Mouse (Mus musculus): ENCODE measurements around the gene Golga2. TPM values are rescaled to one million over a fixed set of nuclear protein-coding genes. Genes with fewer than 3 reads are reported as not detected.

Gene Golga2
- polyA plus RNA-seq, 1 experiment from 2014 or later = 22.6 TPM

DNA sequence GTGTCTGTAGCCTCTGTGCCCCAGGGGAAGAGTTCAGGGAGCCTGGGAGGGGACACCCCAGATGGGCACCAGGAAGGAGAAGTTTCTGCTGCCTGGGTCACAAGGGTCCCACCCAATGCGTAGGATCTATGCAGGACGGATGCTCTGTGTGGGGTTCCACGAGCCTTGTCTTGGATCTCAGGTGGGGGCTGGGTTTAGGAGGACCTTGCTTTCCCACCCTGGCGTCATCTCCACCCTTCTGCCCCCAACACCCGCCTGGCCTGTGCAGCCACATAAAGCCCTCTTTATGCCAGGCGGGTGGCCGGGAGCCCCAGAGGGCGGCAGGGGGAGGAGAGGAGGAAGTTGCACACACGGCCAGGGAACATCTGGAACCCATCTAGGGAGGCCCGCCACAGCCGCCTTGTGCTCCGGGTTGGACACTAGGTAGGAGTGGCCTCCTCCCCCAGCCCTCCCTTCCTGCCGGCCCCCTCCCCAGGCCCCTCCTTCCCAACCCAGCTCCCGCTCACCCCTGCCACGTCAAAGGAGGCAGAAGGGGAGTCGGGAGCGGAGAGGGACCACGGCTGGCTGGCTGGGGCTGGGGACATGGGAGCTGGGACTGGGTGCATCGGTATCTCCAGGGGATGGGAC, 30.7 kb downstream of the Golga2 start:
- Histone ChIP-seq H3K4me2 (ENCODE audit: low read depth, low read length, severe bottlenecking) (peak overlapping the region; percentile 24), H3K27ac (ENCODE audit: low read depth, low read length) (peak overlapping the region; percentile 59; the same call in 1 of the 2 replicates), H3K9ac (ENCODE audit: low read length) (peak overlapping the region; percentile 28), H3K27me3 (ENCODE audit: control insufficient read depth, insufficient read depth, low read length) (no peaks in the 10 kb centered on the region), H3K9me3 (ENCODE audit: control insufficient read depth, low read length) (no peaks in the 10 kb centered on the region), H3K4me1 (replicated peaks; ENCODE audit: control insufficient read depth, insufficient read depth, low read length) (peaks cover 9% of the 10 kb centered on the region; the same call in 1 of the 2 replicates), H3K4me3 (ENCODE audit: low read depth, low read length) (peak overlapping the region; percentile 14), H3K36me3 (ENCODE audit: control insufficient read depth, insufficient read depth, low read length) (no peaks in the 10 kb centered on the region)
- DNase-seq (ENCODE audit: low spot score) = peak; percentile 84
- peak; percentile 69 for ATAC-seq (replicated peaks; ENCODE audit: low FRiP score)
- 10% methylated on average over 17 of the region's 19 CpGs for WGBS

GRCm38 (mm10) chr2:32318709-32319585, 31.8 kb downstream of the Golga2 start:
- peak overlapping the region; percentile 14; the same call in 1 of the 2 replicates for H3K4me3 ChIP-seq (ENCODE audit: low read depth, low read length)
- H3K9me3 ChIP-seq (ENCODE audit: control insufficient read depth, low read length) = no peaks in the 10 kb centered on the region
- H3K36me3 ChIP-seq (ENCODE audit: control insufficient read depth, insufficient read depth, low read length) = no peaks in the 10 kb centered on the region
- WGBS = 77% methylated on average over 14 of the region's 14 CpGs
- no peak for DNase-seq (ENCODE audit: low spot score)
- H3K27ac ChIP-seq (ENCODE audit: low read depth, low read length) = peak overlapping the region; percentile 31; the same call in 1 of the 2 replicates
- ATAC-seq (replicated peaks; ENCODE audit: low FRiP score) = no peak
- H3K4me1 ChIP-seq (replicated peaks; ENCODE audit: control insufficient read depth, insufficient read depth, low read length) = peaks cover 9% of the 10 kb centered on the region; the same call in 1 of the 2 replicates
- peak overlapping the region; percentile 28 for H3K9ac ChIP-seq (ENCODE audit: low read length)
- H3K27me3 ChIP-seq (ENCODE audit: control insufficient read depth, insufficient read depth, low read length) = no peaks in the 10 kb centered on the region
- H3K4me2 ChIP-seq (ENCODE audit: low read depth, low read length, severe bottlenecking) = peak overlapping the region; percentile 24

DNA sequence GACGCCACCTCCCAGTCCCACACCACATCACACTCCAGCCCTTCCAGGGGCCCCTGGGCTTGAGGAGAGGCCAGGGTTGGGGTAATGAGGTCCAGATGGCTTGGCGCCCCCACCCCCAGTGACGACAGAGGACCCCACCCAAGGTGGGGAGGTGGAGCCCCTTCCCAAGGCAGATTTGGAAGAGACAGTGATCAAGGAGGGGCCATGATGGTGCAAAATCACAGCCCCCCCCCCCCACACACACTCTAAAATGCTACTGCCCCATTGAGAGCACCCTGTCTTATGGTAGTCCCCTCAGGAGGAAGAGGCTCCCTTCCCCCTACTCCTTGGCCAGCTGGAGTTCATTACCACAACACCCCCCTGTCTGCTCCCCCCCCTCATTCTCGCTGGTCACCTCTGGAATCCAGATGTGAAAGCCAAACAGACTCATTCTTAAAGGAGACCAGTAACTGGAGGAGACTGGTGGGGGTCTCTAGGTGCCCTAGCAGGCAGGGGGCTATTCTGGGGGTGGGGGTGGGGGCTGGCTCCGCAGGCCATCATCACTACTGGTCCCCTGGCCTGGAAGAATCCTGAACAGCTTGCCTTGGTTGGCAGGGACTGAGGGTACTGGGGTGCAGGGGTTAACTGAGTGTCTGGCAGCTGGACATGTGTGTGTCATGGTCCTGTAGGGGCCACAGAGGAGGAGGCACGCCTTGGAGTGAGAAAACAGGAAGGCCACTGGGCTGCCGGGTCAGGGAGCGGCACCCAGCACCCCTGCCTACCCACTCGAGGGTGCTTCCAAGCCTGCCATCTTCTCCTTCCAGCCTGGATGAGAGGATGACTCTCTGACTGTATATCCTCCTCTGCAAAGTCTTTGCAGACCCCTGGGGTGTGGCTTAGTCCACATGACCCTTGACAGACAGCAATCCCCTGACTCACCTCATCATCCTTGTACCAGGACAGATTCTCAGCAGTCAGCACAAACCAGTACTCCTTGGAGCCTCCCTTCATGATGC, 32.7 kb downstream of the Golga2 start:
- Histone ChIP-seq H3K27ac (ENCODE audit: low read depth, low read length) (peak overlapping the region; percentile 21; the same call in 1 of the 2 replicates), H3K9ac (ENCODE audit: low read length) (no peak overlapping the region), H3K4me1 (replicated peaks; ENCODE audit: control insufficient read depth, insufficient read depth, low read length) (peaks cover 9% of the 10 kb centered on the region; the same call in 1 of the 2 replicates), H3K4me3 (ENCODE audit: low read depth, low read length) (no peak overlapping the region), H3K27me3 (ENCODE audit: control insufficient read depth, insufficient read depth, low read length) (no peaks in the 10 kb centered on the region), H3K36me3 (ENCODE audit: control insufficient read depth, insufficient read depth, low read length) (no peaks in the 10 kb centered on the region), H3K4me2 (ENCODE audit: low read depth, low read length, severe bottlenecking) (no peak overlapping the region), H3K9me3 (ENCODE audit: control insufficient read depth, low read length) (no peaks in the 10 kb centered on the region)
- ATAC-seq (replicated peaks; ENCODE audit: low FRiP score) (no peak), DNase-seq (ENCODE audit: low spot score) (peak; percentile 69)
- WGBS = 53% methylated on average over 9 of the region's 9 CpGs

DNA sequence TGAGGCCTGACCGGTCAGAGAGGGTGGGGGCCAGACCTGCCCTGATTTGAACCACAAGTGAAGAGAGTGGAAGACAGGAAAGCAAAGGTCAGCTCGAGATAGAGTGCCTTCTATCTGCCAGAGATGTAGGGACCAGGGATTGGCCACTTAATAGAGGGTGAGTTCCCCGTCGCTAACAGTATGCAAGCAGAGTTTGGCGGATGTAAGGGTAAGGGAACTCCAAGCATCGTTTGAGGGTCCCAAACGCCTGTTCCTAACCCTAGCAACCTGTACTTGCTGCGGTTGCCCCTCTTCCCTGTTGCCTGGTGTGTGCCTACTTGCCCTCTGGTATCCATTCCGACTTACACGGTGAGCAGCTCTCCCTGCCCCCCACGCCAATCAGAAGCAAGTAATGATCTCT, 33.5 kb downstream of the Golga2 start:
- Histone ChIP-seq H3K4me2 (ENCODE audit: low read depth, low read length, severe bottlenecking) (no peak overlapping the region), H3K36me3 (ENCODE audit: control insufficient read depth, insufficient read depth, low read length) (no peaks in the 10 kb centered on the region), H3K4me1 (replicated peaks; ENCODE audit: control insufficient read depth, insufficient read depth, low read length) (peaks cover 9% of the 10 kb centered on the region; the same call in 1 of the 2 replicates), H3K4me3 (ENCODE audit: low read depth, low read length) (no peak overlapping the region), H3K9ac (ENCODE audit: low read length) (no peak overlapping the region), H3K27me3 (ENCODE audit: control insufficient read depth, insufficient read depth, low read length) (no peaks in the 10 kb centered on the region), H3K9me3 (ENCODE audit: control insufficient read depth, low read length) (no peaks in the 10 kb centered on the region), H3K27ac (ENCODE audit: low read depth, low read length) (no peak overlapping the region)
- DNase-seq (ENCODE audit: low spot score) = no peak
- ATAC-seq (replicated peaks; ENCODE audit: low FRiP score) = no peak
- WGBS = 68% methylated on average over 11 of the region's 11 CpGs

- H3K9me3 ChIP-seq (ENCODE audit: control insufficient read depth, low read length) = no peaks in the 10 kb centered on the region
- H3K9ac ChIP-seq (ENCODE audit: low read length) = no peak overlapping the region
- no peak for ATAC-seq (replicated peaks; ENCODE audit: low FRiP score)
- DNase-seq (ENCODE audit: low spot score) = no peak
- H3K36me3 ChIP-seq (ENCODE audit: control insufficient read depth, insufficient read depth, low read length) = no peaks in the 10 kb centered on the region
- WGBS = 78% methylated on average over 9 of the region's 9 CpGs
- H3K4me2 ChIP-seq (ENCODE audit: low read depth, low read length, severe bottlenecking) = no peak overlapping the region
- no peak overlapping the region for H3K27ac ChIP-seq (ENCODE audit: low read depth, low read length)
- peaks cover 9% of the 10 kb centered on the region; the same call in 1 of the 2 replicates for H3K4me1 ChIP-seq (replicated peaks; ENCODE audit: control insufficient read depth, insufficient read depth, low read length)
- H3K27me3 ChIP-seq (ENCODE audit: control insufficient read depth, insufficient read depth, low read length) = no peaks in the 10 kb centered on the region
- no peak overlapping the region for H3K4me3 ChIP-seq (ENCODE audit: low read depth, low read length)
These were observed 34.6 kb downstream of the Golga2 start for GRCm38 (mm10) chr2:32321591-32322298.

GRCm38 (mm10) chr2:32322754-32323741, 35.9 kb downstream of the Golga2 start:
- ATAC-seq (replicated peaks; ENCODE audit: low FRiP score) (0 out of 2 replicates have a peak, but pooled peaks have one; percentile 27), DNase-seq (ENCODE audit: low spot score) (no peak)
- no peak overlapping the region for H3K4me3 ChIP-seq (ENCODE audit: low read depth, low read length)
- H3K36me3 ChIP-seq (ENCODE audit: control insufficient read depth, insufficient read depth, low read length) = no peaks in the 10 kb centered on the region
- H3K27me3 ChIP-seq (ENCODE audit: control insufficient read depth, insufficient read depth, low read length) = no peaks in the 10 kb centered on the region
- WGBS = 70% methylated on average over 7 of the region's 7 CpGs
- H3K4me1 ChIP-seq (replicated peaks; ENCODE audit: control insufficient read depth, insufficient read depth, low read length) = peaks cover 4% of the 10 kb centered on the region; the same call in 1 of the 2 replicates
- no peak overlapping the region for H3K9ac ChIP-seq (ENCODE audit: low read length)
- no peak overlapping the region for H3K4me2 ChIP-seq (ENCODE audit: low read depth, low read length, severe bottlenecking)
- no peaks in the 10 kb centered on the region for H3K9me3 ChIP-seq (ENCODE audit: control insufficient read depth, low read length)
- H3K27ac ChIP-seq (ENCODE audit: low read depth, low read length) = peak overlapping the region; percentile 37; the same call in 1 of the 2 replicates

GRCm38 (mm10) chr2:32324322-32324721, 37.1 kb downstream of the Golga2 start:
- 59% methylated on average over 4 of the region's 4 CpGs for WGBS

More at GRCm38 (mm10) chr2:32324322-32324721, 37.1 kb downstream of the Golga2 start:
- Histone ChIP-seq H3K27me3 (ENCODE audit: control insufficient read depth, insufficient read depth, low read length) (no peaks in the 10 kb centered on the region), H3K4me2 (ENCODE audit: low read depth, low read length, severe bottlenecking) (no peak overlapping the region), H3K27ac (ENCODE audit: low read depth, low read length) (no peak overlapping the region), H3K36me3 (ENCODE audit: control insufficient read depth, insufficient read depth, low read length) (no peaks in the 10 kb centered on the region), H3K9me3 (ENCODE audit: control insufficient read depth, low read length) (no peaks in the 10 kb centered on the region), H3K4me1 (replicated peaks; ENCODE audit: control insufficient read depth, insufficient read depth, low read length) (peaks cover 2% of the 10 kb centered on the region; the same call in 1 of the 2 replicates), H3K9ac (ENCODE audit: low read length) (no peak overlapping the region), H3K4me3 (ENCODE audit: low read depth, low read length) (no peak overlapping the region)
- ATAC-seq (replicated peaks; ENCODE audit: low FRiP score) (no peak), DNase-seq (ENCODE audit: low spot score) (no peak)

All from forebrain, embryonic 11.5 days (tissue).